In genomic region chr8:125705816-125706215, GRCm38 (mm10) we compare ENCODE assay signal across 25 mouse cellular contexts. TPM values are rescaled to one million over a fixed set of nuclear protein-coding genes. Genes with fewer than 3 reads are reported as not detected.
"Had no signal": no experiment of that assay in that cellular context is flagged by ENCODE, and none has a peak within 500 bp of the region (broad histone marks: within the 10 kb centered on the region; RNA-seq: fewer than 3 reads in every experiment).

No protein-coding gene starts in this region.

- ATAC-seq: forebrain, embryonic 13.5 days; forebrain, embryonic 14.5 days; forebrain, embryonic 15.5 days; forebrain, embryonic 16.5 days; forebrain, postnatal 0 days had no signal

- H3K36me3 ChIP-seq: embryonic facial prominence, embryonic 10.5 days; embryonic facial prominence, embryonic 12.5 days; embryonic facial prominence, embryonic 13.5 days; embryonic facial prominence, embryonic 15.5 days; forebrain, embryonic 10.5 days; forebrain, embryonic 12.5 days; forebrain, embryonic 15.5 days had no signal

- H3K9me3 ChIP-seq: embryonic facial prominence, embryonic 10.5 days; embryonic facial prominence, embryonic 12.5 days; embryonic facial prominence, embryonic 13.5 days; embryonic facial prominence, embryonic 15.5 days; forebrain, embryonic 10.5 days; forebrain, embryonic 12.5 days; forebrain, embryonic 13.5 days; forebrain, embryonic 15.5 days had no signal

- H3K9ac ChIP-seq: embryonic facial prominence, embryonic 12.5 days; embryonic facial prominence, embryonic 13.5 days; embryonic facial prominence, embryonic 15.5 days; forebrain, embryonic 12.5 days; forebrain, embryonic 13.5 days; forebrain, embryonic 15.5 days; forebrain, postnatal 0 days had no signal

- H3K27me3 ChIP-seq: embryonic facial prominence, embryonic 12.5 days; embryonic facial prominence, embryonic 13.5 days; embryonic facial prominence, embryonic 15.5 days; forebrain, embryonic 12.5 days; forebrain, embryonic 13.5 days; forebrain, embryonic 15.5 days had no signal

- H3K4me1 ChIP-seq: embryonic facial prominence, embryonic 10.5 days; embryonic facial prominence, embryonic 12.5 days; embryonic facial prominence, embryonic 13.5 days; embryonic facial prominence, embryonic 15.5 days; forebrain, embryonic 10.5 days; forebrain, embryonic 12.5 days had no signal

- DNase-seq: cerebellum, adult 9-11 months; cerebellum, postnatal 14 days; cerebellum, postnatal 25 days; cerebellum, postnatal 36 days; embryo, embryonic 11 days; forebrain, postnatal 0 days; gastrocnemius, adult 2 months; gastrocnemius, postnatal 10 days; gastrocnemius, postnatal 14 days; gastrocnemius, postnatal 25 days; gastrocnemius, postnatal 36 days; heart, adult 11 months; heart, adult 18-20 months; heart, adult 2 months had no signal

- H3K4me2 ChIP-seq: embryonic facial prominence, embryonic 12.5 days; embryonic facial prominence, embryonic 13.5 days; embryonic facial prominence, embryonic 15.5 days; forebrain, embryonic 12.5 days; forebrain, embryonic 13.5 days; forebrain, embryonic 15.5 days had no signal

- H3K4me3 ChIP-seq: embryonic facial prominence, embryonic 10.5 days; embryonic facial prominence, embryonic 12.5 days; embryonic facial prominence, embryonic 13.5 days; embryonic facial prominence, embryonic 15.5 days; erythroblast, embryonic 14.5 days; forebrain, embryonic 10.5 days; forebrain, embryonic 12.5 days; forebrain, embryonic 13.5 days; forebrain, embryonic 15.5 days; gastrocnemius, adult 2 months; heart, adult 2 months had no signal

- H3K27ac ChIP-seq: embryonic facial prominence, embryonic 10.5 days; embryonic facial prominence, embryonic 12.5 days; embryonic facial prominence, embryonic 13.5 days; embryonic facial prominence, embryonic 15.5 days; forebrain, embryonic 10.5 days; forebrain, embryonic 12.5 days; forebrain, embryonic 13.5 days; forebrain, embryonic 15.5 days; gastrocnemius, adult 2 months; heart, adult 2 months had no signal

RNA-seq across cellular contexts. Expression of gene Map10, which starts 36.2 kb away (rescaled TPM):
- polyA plus RNA-seq: erythroblast, embryonic 14.5 days had no signal
